Mouse (Mus musculus): ENCODE measurements around the gene Syt13.

DNA sequence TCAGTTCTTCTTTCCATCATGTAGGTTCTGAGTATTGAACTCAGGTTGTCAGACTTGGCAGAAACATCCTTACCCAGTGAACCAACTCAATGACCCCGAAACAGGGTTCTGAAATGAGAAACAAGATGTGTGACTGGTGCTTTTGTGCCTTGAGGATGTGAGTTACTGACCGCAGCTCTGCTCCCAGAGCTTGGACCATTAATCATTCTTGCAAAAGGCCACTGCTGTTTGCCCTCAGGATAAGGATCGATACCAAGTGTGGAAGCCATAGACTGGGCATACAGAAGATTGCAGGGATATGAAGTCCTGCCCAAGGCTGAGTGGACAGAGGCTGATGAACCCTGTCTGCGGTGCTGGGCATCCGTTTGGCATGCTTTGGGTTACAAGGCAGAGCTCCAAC is 23.2 kb downstream of the Syt13 start:
- TF ChIP-seq ZC3H11A (IDR thresholded peaks at IDR 0.05; ENCODE audit: low read depth, low read length) (no peak), CTCF (conservative IDR thresholded peaks at IDR 0.05 in 1 of 2, IDR thresholded peaks at IDR 0.05 in 1 of 2; ENCODE audit: low read depth in 2 of 2, low read length in 2 of 2) (no peak), POLR2AphosphoS2 (IDR thresholded peaks at IDR 0.05; ENCODE audit: low read depth, low read length) (no peak), SIN3A (IDR thresholded peaks at IDR 0.05; ENCODE audit: low read length) (no peak), ELF1 (IDR thresholded peaks at IDR 0.05; ENCODE audit: low read depth, low read length) (no peak), ZMIZ1 (IDR thresholded peaks at IDR 0.05; ENCODE audit: low read depth, low read length) (no peak), MEF2A (IDR thresholded peaks at IDR 0.05; ENCODE audit: borderline replicate concordance, low read depth, low read length) (no peak), POLR2A (IDR thresholded peaks at IDR 0.05; ENCODE audit: low read depth, low read length) (no peak), USF1 (IDR thresholded peaks at IDR 0.05; ENCODE audit: low read depth, low read length) (no peak), EP300 (IDR thresholded peaks at IDR 0.05; ENCODE audit: low read length) (no peak), ZNF384 (IDR thresholded peaks at IDR 0.05; ENCODE audit: low read depth, low read length) (no peak), CHD1 (IDR thresholded peaks at IDR 0.05; ENCODE audit: low read depth, low read length) (no peak), MAFK (IDR thresholded peaks at IDR 0.05; ENCODE audit: insufficient replicate concordance, low read length) (no peak), HCFC1 (IDR thresholded peaks at IDR 0.05; ENCODE audit: low read depth, low read length) (no peak)

All from CH12.LX (cell line).